Comparison of ENCODE assay signal across 8 mouse cellular contexts in the genomic region with DNA sequence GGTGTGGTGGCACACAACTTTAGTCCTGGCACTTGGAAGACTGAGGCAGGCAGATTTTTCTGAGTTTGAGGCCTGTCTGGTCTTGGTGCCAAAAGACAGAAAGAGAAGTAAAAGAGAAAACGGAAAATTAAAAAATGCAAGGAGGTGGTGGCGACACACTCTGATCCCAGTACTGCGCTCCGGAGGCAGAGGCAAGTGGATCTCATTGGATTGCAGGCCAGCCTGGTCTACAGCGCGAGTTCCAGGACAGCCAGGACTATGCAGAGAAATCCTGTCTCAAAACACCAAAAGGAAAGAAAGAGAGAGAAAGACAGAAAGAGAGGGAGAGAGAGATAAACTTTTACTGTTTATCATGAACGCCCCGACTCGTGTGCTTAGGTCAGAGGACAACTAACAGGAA. TPM values are rescaled to one million over a fixed set of nuclear protein-coding genes. Genes with fewer than 3 reads are reported as not detected.
DNase-seq lines count a peak whose midpoint lies in the region; ATAC-seq and TF ChIP-seq lines count a peak whose summit lies in the region.

No protein-coding gene starts in this region.

- H3K27me3 ChIP-seq in heart, embryonic 13.5 days (replicated peaks) = no peaks in the 10 kb centered on the region
- no peaks in the 10 kb centered on the region for H3K27me3 ChIP-seq in G1E (ENCODE audit: insufficient read depth, low read length)
- no peaks in the 10 kb centered on the region for H3K27me3 ChIP-seq in heart, postnatal 0 days (ENCODE audit: control insufficient read depth, insufficient read depth, low read length)

- no peak for TF ChIP-seq EP300 in heart, postnatal 0 days (IDR thresholded peaks at IDR 0.05; ENCODE audit: low read depth)

- no peak for ATAC-seq in heart, embryonic 13.5 days (ENCODE audit: extremely low read depth, insufficient number of reproducible peaks, low FRiP score, low TSS enrichment)
- no peak for ATAC-seq in G1E (ENCODE audit: extremely low read depth, insufficient number of reproducible peaks, low FRiP score, poor library complexity, severe bottlenecking)
- no peak for ATAC-seq in heart, postnatal 0 days (ENCODE audit: insufficient read depth, low read depth)
- peak; percentile 6; the same call in 1 of the 2 replicates for ATAC-seq in megakaryocyte progenitor cell, adult 5-6 weeks (replicated peaks; ENCODE audit: poor library complexity)

- peaks cover 31% of the 10 kb centered on the region for H3K36me3 ChIP-seq in heart, embryonic 13.5 days
- H3K36me3 ChIP-seq in G1E (replicated peaks) = peaks cover 35% of the 10 kb centered on the region
- peaks cover 26% of the 10 kb centered on the region for H3K36me3 ChIP-seq in heart, postnatal 0 days (replicated peaks; ENCODE audit: control insufficient read depth, insufficient read depth, low read length)

- TF ChIP-seq CTCF in G1E (IDR thresholded peaks at IDR 0.05; ENCODE audit: low read depth, low read length) = no peak
- TF ChIP-seq CTCF in heart, postnatal 0 days (IDR thresholded peaks at IDR 0.05; ENCODE audit: low read depth) = no peak

- peak overlapping the region; percentile 65 for H3K27ac ChIP-seq in heart, embryonic 13.5 days (replicated peaks)
- peak overlapping the region; percentile 85 for H3K27ac ChIP-seq in heart, postnatal 0 days (ENCODE audit: low read depth)

- H3K4me1 ChIP-seq in heart, embryonic 13.5 days = peaks cover 14% of the 10 kb centered on the region
- peaks cover 41% of the 10 kb centered on the region for H3K4me1 ChIP-seq in G1E (ENCODE audit: insufficient read depth, low read depth, low read length)
- H3K4me1 ChIP-seq in heart, postnatal 0 days (ENCODE audit: control insufficient read depth, insufficient read depth) = no peaks in the 10 kb centered on the region; the same call in 1 of the 2 replicates

- 35% methylated on average over 9 of the region's 9 CpGs for WGBS in heart, embryonic 13.5 days
- WGBS in heart, postnatal 0 days = 27% methylated on average over 9 of the region's 9 CpGs

- peak overlapping the region; percentile 96 for H3K4me2 ChIP-seq in heart, embryonic 13.5 days
- peak overlapping the region; percentile 79 for H3K4me2 ChIP-seq in heart, postnatal 0 days (ENCODE audit: low read depth, low read length)

- peak overlapping the region; percentile 99 for H3K9ac ChIP-seq in heart, embryonic 13.5 days
- H3K9ac ChIP-seq in heart, postnatal 0 days (replicated peaks; ENCODE audit: low read depth, low read length) = peak overlapping the region; percentile 92

- H3K4me3 ChIP-seq in heart, embryonic 13.5 days = peak overlapping the region; percentile 100
- H3K4me3 ChIP-seq in G1E (ENCODE audit: low read depth, low read length) = peak overlapping the region; percentile 99
- H3K4me3 ChIP-seq in heart, postnatal 0 days (ENCODE audit: low read depth, low read length) = peak overlapping the region; percentile 71

- H3K9me3 ChIP-seq in heart, embryonic 13.5 days = no peaks in the 10 kb centered on the region
- no peaks in the 10 kb centered on the region for H3K9me3 ChIP-seq in G1E (replicated peaks)
- H3K9me3 ChIP-seq in heart, postnatal 0 days (replicated peaks; ENCODE audit: control insufficient read depth, low read length) = no peaks in the 10 kb centered on the region

- DNase-seq in heart, adult 9 months (ENCODE audit: low spot score in 2 of 2) = no peak
- DNase-seq in G1E (ENCODE audit: low spot score) = no peak
- DNase-seq in heart, postnatal 0 days (ENCODE audit: low spot score) = peak; percentile 19
- no peak for DNase-seq in ovary, postnatal 14 days (ENCODE audit: low spot score)
- DNase-seq in frontal cortex, postnatal 14 days (ENCODE audit: low spot score in 2 of 2) = no peak
- DNase-seq in cerebellum, postnatal 14 days = no peak

RNA-seq across cellular contexts. Expression of gene Ubxn1, which starts 0.5 kb away (rescaled TPM):
- 112 and 139 TPM in 2 replicates for polyA plus RNA-seq in heart, embryonic 13.5 days (2015; fragmentation: Nextera tagmentation; extraction: Ambion mirVana)
- total RNA-seq in G1E (2014; fragmentation: Nextera tagmentation) (101 and 102 TPM in 2 replicates), G1E (2017) (184 and 203 TPM in 2 replicates)
- polyA plus RNA-seq in G1E (2012) = 233 and 309 TPM in 2 replicates
- 58.1 and 100.0 TPM in 2 replicates for total RNA-seq in heart, postnatal 0 days (2014; rRNA removed; ENCODE audit: low replicate concordance)
- 138 and 141 TPM in 2 replicates for polyA plus RNA-seq in heart, postnatal 0 days (2015; fragmentation: Nextera tagmentation; extraction: Ambion mirVana)
- total RNA-seq in megakaryocyte progenitor cell, adult 5-6 weeks (2015) = 60.6 and 77.0 TPM in 2 replicates
- 159 and 168 TPM in 2 replicates for total RNA-seq in megakaryocyte progenitor cell, adult 5-6 weeks (2017)

RNA-seq across cellular contexts. Expression of gene Uqcc3, which starts 9.9 kb away (rescaled TPM):
- polyA plus RNA-seq in heart, embryonic 13.5 days (2015; fragmentation: Nextera tagmentation; extraction: Ambion mirVana) = 56.6 and 62.6 TPM in 2 replicates
- total RNA-seq in G1E (2014; fragmentation: Nextera tagmentation) = 22.3 and 24.8 TPM in 2 replicates
- 107 and 112 TPM in 2 replicates for total RNA-seq in G1E (2017)
- polyA plus RNA-seq in G1E (2012) = 39.6 and 41.1 TPM in 2 replicates
- total RNA-seq in heart, postnatal 0 days (2014; rRNA removed; ENCODE audit: low replicate concordance) = 12.6 and 38.2 TPM in 2 replicates
- 91.9 and 102 TPM in 2 replicates for polyA plus RNA-seq in heart, postnatal 0 days (2015; fragmentation: Nextera tagmentation; extraction: Ambion mirVana)
- 44.4 and 46.0 TPM in 2 replicates for total RNA-seq in megakaryocyte progenitor cell, adult 5-6 weeks (2015)
- total RNA-seq in megakaryocyte progenitor cell, adult 5-6 weeks (2017) = 93.0 and 118 TPM in 2 replicates

RNA-seq across cellular contexts. Expression of gene Lbhd1, which starts 12.7 kb away (rescaled TPM):
- 48.2 and 49.5 TPM in 2 replicates for polyA plus RNA-seq in heart, embryonic 13.5 days (2015; fragmentation: Nextera tagmentation; extraction: Ambion mirVana)
- 9.1 and 11.4 TPM in 2 replicates for total RNA-seq in G1E (2014; fragmentation: Nextera tagmentation)
- total RNA-seq in G1E (2017) = 14.8 and 18.1 TPM in 2 replicates
- 0.64 and 0.67 TPM in 2 replicates for polyA plus RNA-seq in G1E (2012)
- total RNA-seq in heart, postnatal 0 days (2014; rRNA removed; ENCODE audit: low replicate concordance) = 0.65 and 1.3 TPM in 2 replicates
- 30.3 and 31.2 TPM in 2 replicates for polyA plus RNA-seq in heart, postnatal 0 days (2015; fragmentation: Nextera tagmentation; extraction: Ambion mirVana)
- 53.0 and 75.7 TPM in 2 replicates for total RNA-seq in megakaryocyte progenitor cell, adult 5-6 weeks (2015)
- total RNA-seq in megakaryocyte progenitor cell, adult 5-6 weeks (2017) = 7.5 and 14.3 TPM in 2 replicates

RNA-seq across cellular contexts. Expression of gene Gm49403, which starts 12.9 kb away (rescaled TPM):
- polyA plus RNA-seq in heart, embryonic 13.5 days (2015; fragmentation: Nextera tagmentation; extraction: Ambion mirVana) = not detected in 2 replicates
- not detected in 2 replicates for total RNA-seq in G1E (2014; fragmentation: Nextera tagmentation)
- total RNA-seq in G1E (2017) = not detected in 2 replicates
- not detected in 2 replicates for polyA plus RNA-seq in G1E (2012)
- total RNA-seq in heart, postnatal 0 days (2014; rRNA removed; ENCODE audit: low replicate concordance) = not detected in 2 replicates
- polyA plus RNA-seq in heart, postnatal 0 days (2015; fragmentation: Nextera tagmentation; extraction: Ambion mirVana) = not detected in 2 replicates
- not detected in 2 replicates for total RNA-seq in megakaryocyte progenitor cell, adult 5-6 weeks (2015)
- total RNA-seq in megakaryocyte progenitor cell, adult 5-6 weeks (2017) = not detected in 2 replicates

RNA-seq across cellular contexts. Expression of gene 1810009A15Rik, which starts 17.8 kb away (rescaled TPM):
- polyA plus RNA-seq in heart, embryonic 13.5 days (2015; fragmentation: Nextera tagmentation; extraction: Ambion mirVana) = 61.9 and 71.3 TPM in 2 replicates
- total RNA-seq in G1E (2014; fragmentation: Nextera tagmentation) (53.0 and 65.4 TPM in 2 replicates), G1E (2017) (84.9 and 104 TPM in 2 replicates)
- 66.1 and 85.7 TPM in 2 replicates for polyA plus RNA-seq in G1E (2012)
- 28.4 and 31.4 TPM in 2 replicates for total RNA-seq in heart, postnatal 0 days (2014; rRNA removed; ENCODE audit: low replicate concordance)
- polyA plus RNA-seq in heart, postnatal 0 days (2015; fragmentation: Nextera tagmentation; extraction: Ambion mirVana) = 37.3 and 40.5 TPM in 2 replicates
- total RNA-seq in megakaryocyte progenitor cell, adult 5-6 weeks (2015) = 51.4 and 70.0 TPM in 2 replicates
- 74.3 and 91.0 TPM in 2 replicates for total RNA-seq in megakaryocyte progenitor cell, adult 5-6 weeks (2017)
